Mouse (Mus musculus): ENCODE measurements around the gene Pip5k1b. TPM values are rescaled to one million over a fixed set of nuclear protein-coding genes. Genes with fewer than 3 reads are reported as not detected.
A peak's percentile ranks its signal among the peaks of the same experiment; 100 is the strongest.

Gene Pip5k1b
- polyA plus RNA-seq (2014; fragmentation: Nextera tagmentation; extraction: Ambion mirVana) = 1.3 and 2.7 TPM in 2 replicates

- H3K4me2 ChIP-seq (ENCODE audit: low read depth) = peak within 1 kb of the TSS; percentile 79
- ATAC-seq (ENCODE audit: insufficient read depth, low FRiP score, low TSS enrichment) = peak; percentile 55
- H3K36me3 ChIP-seq (ENCODE audit: control insufficient read depth, insufficient read depth, low read length) = no peaks in the 10 kb centered on the region
- H3K9ac ChIP-seq (ENCODE audit: low read length) = peak within 1 kb of the TSS; percentile 70
- 0% methylated on average over 22 of the region's 39 CpGs for WGBS
- H3K27ac ChIP-seq (ENCODE audit: low read depth, low read length) = no peak within 1 kb of the TSS
- 0 out of 2 replicates have a peak, but pooled peaks cover 5% of the 10 kb centered on the region for H3K27me3 ChIP-seq (ENCODE audit: control insufficient read depth, insufficient read depth, low read length)
- peaks cover 16% of the 10 kb centered on the region for H3K4me1 ChIP-seq (ENCODE audit: control insufficient read depth, insufficient read depth, low read length)
- H3K4me3 ChIP-seq (ENCODE audit: low read depth, low read length) = peak within 1 kb of the TSS; percentile 73
- DNase-seq (ENCODE audit: low spot score) = peak; percentile 59
- no peaks in the 10 kb centered on the region for H3K9me3 ChIP-seq (ENCODE audit: control insufficient read depth, low read length)
These were observed at the start of gene Pip5k1b for GRCm38 (mm10) chr19:24555466-24555903. Pip5k1b (minus strand) TSS chr19:24555872.

DNA sequence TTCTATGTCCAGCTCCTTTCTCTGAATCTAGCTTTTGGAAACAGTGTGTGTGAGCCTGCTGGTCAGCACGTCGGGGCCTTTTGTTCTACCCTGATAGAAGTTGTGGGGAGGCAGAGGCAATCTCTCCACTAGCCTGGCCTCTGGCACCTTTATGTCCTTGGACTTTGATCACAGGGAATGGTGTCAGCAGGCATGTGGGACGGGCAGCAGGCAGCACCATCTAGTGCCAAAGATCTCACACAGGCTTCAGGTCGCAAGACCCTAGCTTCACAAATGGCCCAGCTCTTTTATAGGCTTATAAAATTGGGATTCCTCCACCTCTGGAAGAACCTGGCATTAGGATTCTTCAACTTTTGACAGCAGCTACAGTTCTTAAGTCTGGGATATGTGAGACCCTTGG is 48.4 kb upstream of the Pip5k1b start:
- H3K9me3 ChIP-seq (ENCODE audit: control insufficient read depth, low read length) = no peaks in the 10 kb centered on the region
- no peaks in the 10 kb centered on the region for H3K4me1 ChIP-seq (ENCODE audit: control insufficient read depth, insufficient read depth, low read length)
- no peak overlapping the region for H3K4me2 ChIP-seq (ENCODE audit: low read depth)
- no peak overlapping the region for H3K4me3 ChIP-seq (ENCODE audit: low read depth, low read length)
- WGBS = 58% methylated on average over 4 of the region's 4 CpGs
- H3K9ac ChIP-seq (ENCODE audit: low read length) = no peak overlapping the region
- DNase-seq (ENCODE audit: low spot score) = no peak
- ATAC-seq (ENCODE audit: insufficient read depth, low FRiP score, low TSS enrichment) = no peak
- H3K36me3 ChIP-seq (ENCODE audit: control insufficient read depth, insufficient read depth, low read length) = no peaks in the 10 kb centered on the region
- H3K27ac ChIP-seq (ENCODE audit: low read depth, low read length) = no peak overlapping the region
- no peaks in the 10 kb centered on the region for H3K27me3 ChIP-seq (ENCODE audit: control insufficient read depth, insufficient read depth, low read length)

DNA sequence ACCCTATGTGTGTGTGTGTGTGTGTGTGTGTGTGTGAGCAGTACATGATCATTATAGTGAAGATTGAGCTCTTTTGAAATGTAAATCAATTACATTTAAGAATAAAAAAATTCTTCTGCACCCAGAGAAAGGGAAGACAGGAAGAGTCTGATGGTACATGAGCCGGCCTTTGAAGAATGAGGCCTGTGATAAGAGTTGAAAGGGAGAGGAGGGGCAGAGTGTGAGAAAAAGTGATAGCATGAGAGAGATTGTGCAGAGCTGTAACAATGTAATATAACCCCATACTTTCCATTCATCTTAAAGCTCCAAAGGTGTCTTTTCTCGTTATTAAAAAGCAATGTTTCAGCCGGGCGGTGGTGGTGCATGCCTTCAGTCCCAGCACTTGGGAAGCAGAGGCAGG is 47.8 kb upstream of the Pip5k1b start:
- Histone ChIP-seq H3K4me3 (ENCODE audit: low read depth, low read length) (no peak overlapping the region), H3K9me3 (ENCODE audit: control insufficient read depth, low read length) (no peaks in the 10 kb centered on the region), H3K36me3 (ENCODE audit: control insufficient read depth, insufficient read depth, low read length) (no peaks in the 10 kb centered on the region), H3K27ac (ENCODE audit: low read depth, low read length) (no peak overlapping the region), H3K27me3 (ENCODE audit: control insufficient read depth, insufficient read depth, low read length) (no peaks in the 10 kb centered on the region), H3K4me1 (ENCODE audit: control insufficient read depth, insufficient read depth, low read length) (no peaks in the 10 kb centered on the region), H3K4me2 (ENCODE audit: low read depth) (no peak overlapping the region), H3K9ac (ENCODE audit: low read length) (no peak overlapping the region)
- ATAC-seq (ENCODE audit: insufficient read depth, low FRiP score, low TSS enrichment) (no peak), DNase-seq (ENCODE audit: low spot score) (no peak)
- WGBS = 86% methylated on average over 4 of the region's 4 CpGs

- Histone ChIP-seq H3K4me3 (ENCODE audit: low read depth, low read length) (no peak overlapping the region), H3K9ac (ENCODE audit: low read length) (no peak overlapping the region), H3K9me3 (ENCODE audit: control insufficient read depth, low read length) (no peaks in the 10 kb centered on the region), H3K27me3 (ENCODE audit: control insufficient read depth, insufficient read depth, low read length) (no peaks in the 10 kb centered on the region), H3K36me3 (ENCODE audit: control insufficient read depth, insufficient read depth, low read length) (no peaks in the 10 kb centered on the region), H3K4me1 (ENCODE audit: control insufficient read depth, insufficient read depth, low read length) (no peaks in the 10 kb centered on the region), H3K27ac (ENCODE audit: low read depth, low read length) (no peak overlapping the region), H3K4me2 (ENCODE audit: low read depth) (no peak overlapping the region)
- ATAC-seq (ENCODE audit: insufficient read depth, low FRiP score, low TSS enrichment) (no peak), DNase-seq (ENCODE audit: low spot score) (no peak)
- WGBS = 53% methylated on average over 2 of the region's 2 CpGs
These were observed 31.1 kb upstream of the Pip5k1b start for GRCm38 (mm10) chr19:24586726-24587125.

- Histone ChIP-seq H3K4me3 (ENCODE audit: low read depth, low read length) (no peak overlapping the region), H3K9ac (ENCODE audit: low read length) (no peak overlapping the region), H3K9me3 (ENCODE audit: control insufficient read depth, low read length) (no peaks in the 10 kb centered on the region), H3K27me3 (ENCODE audit: control insufficient read depth, insufficient read depth, low read length) (no peaks in the 10 kb centered on the region), H3K36me3 (ENCODE audit: control insufficient read depth, insufficient read depth, low read length) (no peaks in the 10 kb centered on the region), H3K27ac (ENCODE audit: low read depth, low read length) (no peak overlapping the region), H3K4me2 (ENCODE audit: low read depth) (no peak overlapping the region), H3K4me1 (ENCODE audit: control insufficient read depth, insufficient read depth, low read length) (no peaks in the 10 kb centered on the region)
- DNase-seq (ENCODE audit: low spot score) (no peak), ATAC-seq (ENCODE audit: insufficient read depth, low FRiP score, low TSS enrichment) (no peak)
- WGBS = 96% methylated on average over 5 of the region's 5 CpGs
These were observed 29.5 kb upstream of the Pip5k1b start for GRCm38 (mm10) chr19:24585171-24585570.

DNA sequence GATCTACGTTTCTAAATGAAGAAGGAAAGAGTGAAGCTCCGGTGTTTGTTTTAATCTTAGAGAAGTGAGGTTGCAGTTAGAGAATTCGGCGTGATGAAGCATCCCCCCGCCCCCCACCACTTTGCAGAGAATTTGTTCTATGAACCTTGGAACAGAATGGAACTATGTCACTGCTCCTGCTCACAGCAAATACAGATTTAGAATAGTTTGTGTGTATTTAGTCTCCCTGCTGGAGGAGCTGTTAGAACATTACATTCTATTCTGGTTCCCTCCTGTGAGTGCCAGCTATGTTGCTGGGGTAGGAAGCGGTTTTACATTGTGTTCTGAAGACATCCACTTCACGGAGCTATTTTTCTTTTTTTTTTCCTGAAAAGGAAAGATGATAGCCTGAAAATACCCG is 28.3 kb upstream of the Pip5k1b start:
- DNase-seq (ENCODE audit: low spot score) (no peak), ATAC-seq (ENCODE audit: insufficient read depth, low FRiP score, low TSS enrichment) (no peak)
- Histone ChIP-seq H3K27me3 (ENCODE audit: control insufficient read depth, insufficient read depth, low read length) (no peaks in the 10 kb centered on the region), H3K36me3 (ENCODE audit: control insufficient read depth, insufficient read depth, low read length) (no peaks in the 10 kb centered on the region), H3K9me3 (ENCODE audit: control insufficient read depth, low read length) (no peaks in the 10 kb centered on the region), H3K4me2 (ENCODE audit: low read depth) (no peak overlapping the region), H3K27ac (ENCODE audit: low read depth, low read length) (no peak overlapping the region), H3K9ac (ENCODE audit: low read length) (no peak overlapping the region), H3K4me1 (ENCODE audit: control insufficient read depth, insufficient read depth, low read length) (no peaks in the 10 kb centered on the region), H3K4me3 (ENCODE audit: low read depth, low read length) (no peak overlapping the region)
- WGBS = 86% methylated on average over 8 of the region's 8 CpGs

- ATAC-seq (ENCODE audit: insufficient read depth, low FRiP score, low TSS enrichment) (no peak), DNase-seq (ENCODE audit: low spot score) (no peak)
- Histone ChIP-seq H3K27me3 (ENCODE audit: control insufficient read depth, insufficient read depth, low read length) (no peaks in the 10 kb centered on the region), H3K4me1 (ENCODE audit: control insufficient read depth, insufficient read depth, low read length) (no peaks in the 10 kb centered on the region), H3K4me3 (ENCODE audit: low read depth, low read length) (no peak overlapping the region), H3K9ac (ENCODE audit: low read length) (no peak overlapping the region), H3K27ac (ENCODE audit: low read depth, low read length) (no peak overlapping the region), H3K9me3 (ENCODE audit: control insufficient read depth, low read length) (no peaks in the 10 kb centered on the region), H3K36me3 (ENCODE audit: control insufficient read depth, insufficient read depth, low read length) (no peaks in the 10 kb centered on the region), H3K4me2 (ENCODE audit: low read depth) (no peak overlapping the region)
- WGBS = 91% methylated on average over 13 of the region's 13 CpGs
These were observed 20.5 kb upstream of the Pip5k1b start for GRCm38 (mm10) chr19:24576125-24576524.

- Histone ChIP-seq H3K9ac (ENCODE audit: low read length) (no peak overlapping the region), H3K36me3 (ENCODE audit: control insufficient read depth, insufficient read depth, low read length) (no peaks in the 10 kb centered on the region), H3K27ac (ENCODE audit: low read depth, low read length) (no peak overlapping the region), H3K4me3 (ENCODE audit: low read depth, low read length) (no peak overlapping the region), H3K27me3 (ENCODE audit: control insufficient read depth, insufficient read depth, low read length) (no peaks in the 10 kb centered on the region), H3K9me3 (ENCODE audit: control insufficient read depth, low read length) (no peaks in the 10 kb centered on the region), H3K4me1 (ENCODE audit: control insufficient read depth, insufficient read depth, low read length) (no peaks in the 10 kb centered on the region), H3K4me2 (ENCODE audit: low read depth) (no peak overlapping the region)
- DNase-seq (ENCODE audit: low spot score) (no peak), ATAC-seq (ENCODE audit: insufficient read depth, low FRiP score, low TSS enrichment) (no peak)
- 38% methylated on average over 7 of the region's 7 CpGs for WGBS
These were observed 16.1 kb upstream of the Pip5k1b start for GRCm38 (mm10) chr19:24571756-24572181.

DNA sequence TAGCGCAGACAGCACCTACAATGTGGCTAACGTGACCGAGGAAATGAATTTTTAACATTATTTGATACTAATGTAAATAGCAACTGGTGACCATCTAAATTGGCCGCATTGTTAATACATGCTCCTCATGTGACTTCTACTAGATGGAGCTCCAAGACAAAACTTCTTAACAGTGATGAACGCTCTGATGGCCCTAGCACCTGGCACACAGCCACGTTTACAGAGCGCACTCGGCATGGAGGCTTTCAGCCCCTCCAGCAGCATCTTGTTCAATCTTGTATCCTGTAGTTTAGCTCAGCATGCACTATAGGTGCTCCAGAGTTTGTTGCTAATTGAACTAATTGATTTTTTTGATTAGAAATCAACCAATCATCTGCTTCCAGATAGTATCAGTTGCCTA is 15.3 kb upstream of the Pip5k1b start:
- Histone ChIP-seq H3K9ac (ENCODE audit: low read length) (no peak overlapping the region), H3K27me3 (ENCODE audit: control insufficient read depth, insufficient read depth, low read length) (no peaks in the 10 kb centered on the region), H3K27ac (ENCODE audit: low read depth, low read length) (no peak overlapping the region), H3K9me3 (ENCODE audit: control insufficient read depth, low read length) (no peaks in the 10 kb centered on the region), H3K4me2 (ENCODE audit: low read depth) (no peak overlapping the region), H3K36me3 (ENCODE audit: control insufficient read depth, insufficient read depth, low read length) (no peaks in the 10 kb centered on the region), H3K4me3 (ENCODE audit: low read depth, low read length) (no peak overlapping the region), H3K4me1 (ENCODE audit: control insufficient read depth, insufficient read depth, low read length) (no peaks in the 10 kb centered on the region)
- no peak for DNase-seq (ENCODE audit: low spot score)
- WGBS = 86% methylated on average over 8 of the region's 8 CpGs
- ATAC-seq (ENCODE audit: insufficient read depth, low FRiP score, low TSS enrichment) = no peak

Data from neural tube, embryonic 11.5 days (tissue).